Mouse (Mus musculus) cerebellum, adult 9-11 months (tissue): Measurements from ENCODE around the gene Lrpprc.
A peak's percentile ranks its signal among the peaks of the same experiment; 100 is the strongest.

Experiments used
- DNase-seq: peaks from one replicate; pipeline ENCODE4 v3.0.0; 2022

The Lrpprc gene

GRCm38 (mm10) chr17:84713563-84714164 is 76.9 kb downstream of the Lrpprc start:
- no peak for DNase-seq

- DNase-seq, result no peak
Observed at GRCm38 (mm10) chr17:84709403-84709851, 81.2 kb downstream of the Lrpprc start.

- no peak for DNase-seq
Observed at GRCm38 (mm10) chr17:84708818-84709217, 81.8 kb downstream of the Lrpprc start.

GRCm38 (mm10) chr17:84707407-84707806 is 83.2 kb downstream of the Lrpprc start:
- DNase-seq, result no peak

- DNase-seq, result peak; percentile 51
Observed at GRCm38 (mm10) chr17:84698727-84699126, 91.9 kb downstream of the Lrpprc start.

GRCm38 (mm10) chr17:84696537-84696936 is 94.1 kb downstream of the Lrpprc start:
- no peak for DNase-seq

- DNase-seq, result no peak
Observed at GRCm38 (mm10) chr17:84693741-84694140, 96.8 kb downstream of the Lrpprc start.

- DNase-seq, result no peak
Observed at GRCm38 (mm10) chr17:84690111-84690510, 100.5 kb downstream of the Lrpprc start.

- no peak for DNase-seq
Observed at GRCm38 (mm10) chr17:84689316-84689715, 101.3 kb downstream of the Lrpprc start.

- no peak for DNase-seq
Observed at GRCm38 (mm10) chr17:84688834-84689233, 101.8 kb downstream of the Lrpprc start.

- DNase-seq, result no peak
Observed at GRCm38 (mm10) chr17:84687994-84688393, 102.6 kb downstream of the Lrpprc start.

- DNase-seq, result no peak
Observed at GRCm38 (mm10) chr17:84685286-84685685, 105.3 kb downstream of the Lrpprc start.

- DNase-seq, result no peak
Observed at GRCm38 (mm10) chr17:84684284-84684683, 106.3 kb downstream of the Lrpprc start.

GRCm38 (mm10) chr17:84682734-84683717 is 107.6 kb downstream of the Lrpprc start, which contains the start of gene Abcg5:
Gene Abcg5 (minus strand): TSS chr17:84683011.
- no peak for DNase-seq

GRCm38 (mm10) chr17:84681670-84682069 is 108.9 kb downstream of the Lrpprc start:
- no peak for DNase-seq

GRCm38 (mm10) chr17:84677595-84677994 is 113.0 kb downstream of the Lrpprc start:
- no peak for DNase-seq

- DNase-seq, result no peak
Observed at GRCm38 (mm10) chr17:84675951-84676366, 114.6 kb downstream of the Lrpprc start, which contains the start of gene Abcg8. Gene Abcg8 (plus strand): TSS chr17:84676302.

- DNase-seq, result no peak
Observed at GRCm38 (mm10) chr17:84675204-84675603, 115.4 kb downstream of the Lrpprc start.

GRCm38 (mm10) chr17:84674048-84674447 is 116.5 kb downstream of the Lrpprc start:
- DNase-seq, result no peak

GRCm38 (mm10) chr17:84672376-84673369 is 117.9 kb downstream of the Lrpprc start:
- DNase-seq, result no peak

- DNase-seq, result no peak
Observed at GRCm38 (mm10) chr17:84667848-84668247, 122.7 kb downstream of the Lrpprc start.

GRCm38 (mm10) chr17:84665691-84666090 is 124.9 kb downstream of the Lrpprc start:
- DNase-seq, result no peak
